Mouse (Mus musculus) left cerebral cortex, postnatal 25 days (tissue): ENCODE results near the gene Morn1. TPM values are rescaled to one million over a fixed set of nuclear protein-coding genes. Genes with fewer than 3 reads are reported as not detected.

Experiments used
- DNase-seq, 2 experiments: peaks; one replicate each; pipeline ENCODE4 v3.0.0; 2022; ENCODE audit warnings: low spot score in 2 of 2, mixed read lengths in 1 of 2
- intact Hi-C: fragments of 180-260 bp; cut with DNase I; formaldehyde crosslinking; loops from one replicate; pipeline ENCODE4 v1.15.1; 2025
- total RNA-seq, 2 experiments: library from RNA; stranded (reverse); gene quantifications; 2 replicates each; pipeline ENCODE4 v1.2.3; 2021

Morn1 gene
- total RNA-seq = 1 to 10 TPM; 8.6 to 9.7 TPM

DNA sequence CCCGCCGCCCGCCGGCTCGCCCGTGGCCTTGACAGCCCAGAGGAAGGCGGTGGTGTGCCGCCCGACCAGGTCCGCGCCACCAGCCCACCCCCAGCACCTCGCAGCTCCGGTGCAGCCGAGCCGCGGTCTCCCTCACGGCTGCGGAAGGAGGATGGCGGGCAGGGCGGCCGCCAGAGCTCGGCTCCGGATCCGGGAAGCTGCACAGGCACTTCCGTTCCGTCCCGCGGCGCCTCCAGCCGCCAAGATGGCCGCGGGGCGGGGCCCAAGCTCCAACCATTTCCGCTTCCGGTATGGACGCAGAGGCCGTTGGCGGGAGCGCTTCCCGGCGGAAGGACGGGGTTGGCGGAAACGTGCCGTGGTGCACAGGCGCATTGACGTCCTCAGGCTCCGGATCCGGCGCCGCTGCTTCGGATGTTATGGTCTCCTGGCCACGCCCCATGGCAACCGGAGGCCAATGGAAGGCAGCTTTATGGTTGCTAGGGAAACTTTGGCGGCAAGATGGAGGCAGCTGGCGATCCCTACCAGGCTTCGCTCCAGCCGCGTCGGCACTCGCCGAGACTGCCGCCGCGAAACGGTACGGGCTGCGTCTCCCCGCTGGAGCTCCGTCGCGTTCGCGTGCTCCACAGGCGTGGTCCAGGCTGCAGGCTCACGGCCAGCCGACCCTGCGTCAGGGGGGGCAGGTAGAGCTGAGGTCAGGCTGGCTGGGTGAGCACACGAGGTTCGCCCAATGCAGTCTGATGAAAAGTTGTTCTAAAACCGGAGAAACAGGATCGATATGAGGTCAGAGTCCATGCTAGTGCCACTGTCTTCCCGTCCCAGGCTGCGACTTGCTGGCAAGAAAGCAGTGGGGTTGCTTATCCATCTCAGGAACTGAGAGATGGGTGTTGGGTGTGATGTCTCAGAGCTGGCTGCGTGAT is at the start of gene Morn1, which contains the start of gene Rer1:
Gene Morn1, plus strand, starts transcription at position 470 of the 917 bp plus-strand sequence.
Gene Rer1, minus strand, starts transcription at position 275 of the 917 bp plus-strand sequence.
- intact Hi-C loops = no loop called here
- peak; percentile 100 for DNase-seq

DNA sequence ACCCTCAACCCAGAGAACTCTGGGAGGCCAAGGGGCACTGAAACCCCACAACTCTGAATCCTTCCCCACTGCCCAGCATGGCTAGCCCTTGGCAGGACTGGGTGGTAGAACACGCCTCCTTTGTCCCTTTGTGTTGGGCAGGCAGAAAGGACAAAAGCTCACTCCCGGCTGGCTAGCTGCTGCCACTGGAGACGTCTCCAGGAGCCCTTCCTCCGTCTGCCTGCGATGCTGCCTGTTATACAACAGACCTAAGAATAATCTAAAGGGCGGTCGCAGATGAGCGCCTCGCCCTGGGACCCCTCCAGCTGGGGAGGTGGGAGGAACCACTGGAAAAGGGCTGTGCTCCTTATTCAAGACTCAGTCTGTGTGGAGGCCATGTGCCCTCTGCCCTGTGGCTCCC is 46.2 kb upstream of the Morn1 start:
- peak; percentile 64 to 73 for DNase-seq
- intact Hi-C loops = no loop called here

DNA sequence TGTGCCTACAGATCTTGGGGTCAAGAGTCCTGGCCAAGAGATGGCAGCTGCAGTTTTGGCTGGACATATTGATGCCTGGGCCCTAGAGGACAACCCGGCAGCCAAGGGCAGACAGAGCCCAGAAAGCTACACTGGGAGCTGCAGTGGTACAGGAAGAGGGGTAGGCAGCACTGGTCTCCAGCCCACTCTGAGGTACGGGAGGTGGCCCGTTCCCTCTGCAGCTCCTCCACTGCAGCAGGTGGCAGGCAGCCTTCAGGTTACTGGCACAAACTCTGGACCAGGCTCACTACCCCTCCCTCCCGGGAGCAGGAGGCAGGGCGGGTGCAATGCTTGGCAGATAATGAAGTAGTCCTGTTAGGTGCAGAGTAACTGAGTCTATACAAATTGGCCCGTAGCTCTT is 45.7 kb upstream of the Morn1 start:
- intact Hi-C loops = no loop called here
- DNase-seq = no peak

DNA sequence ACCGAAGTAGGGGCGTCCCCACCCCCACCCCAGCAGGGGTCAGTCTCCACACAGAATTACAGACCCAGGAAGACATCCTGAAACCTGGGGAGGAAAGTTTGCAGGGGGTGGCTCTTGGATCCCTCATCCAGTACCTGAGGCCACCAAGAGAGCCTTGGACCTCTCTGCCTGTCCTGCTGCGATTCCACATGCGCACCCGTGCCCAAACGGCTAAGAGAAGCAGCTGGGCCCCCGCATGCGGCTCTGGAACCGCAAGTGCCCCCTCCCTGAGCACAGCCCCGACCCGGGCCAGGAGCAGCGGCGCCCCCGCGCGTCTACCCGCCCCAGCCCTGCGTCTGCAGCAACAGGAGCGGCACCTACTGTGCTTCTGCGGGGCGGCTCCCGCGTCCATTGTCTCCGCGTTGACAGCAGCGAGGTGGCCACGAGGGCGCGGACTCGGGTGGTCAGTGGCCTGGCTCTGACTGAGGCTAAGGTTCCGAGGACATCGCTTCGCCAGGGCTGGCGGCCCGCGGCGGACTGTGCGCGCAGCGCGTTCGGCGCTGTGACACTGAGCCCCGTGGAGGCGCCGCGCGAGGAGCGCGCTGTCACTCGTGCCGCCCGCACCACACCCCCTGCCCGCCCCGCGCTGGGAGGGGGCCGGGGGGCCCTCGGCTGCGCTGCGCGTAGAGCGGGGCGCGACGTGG is 43.6 kb upstream of the Morn1 start:
- DNase-seq = peak in 1 of 2 experiments; percentile 53
- intact Hi-C loops = no loop called here

DNA sequence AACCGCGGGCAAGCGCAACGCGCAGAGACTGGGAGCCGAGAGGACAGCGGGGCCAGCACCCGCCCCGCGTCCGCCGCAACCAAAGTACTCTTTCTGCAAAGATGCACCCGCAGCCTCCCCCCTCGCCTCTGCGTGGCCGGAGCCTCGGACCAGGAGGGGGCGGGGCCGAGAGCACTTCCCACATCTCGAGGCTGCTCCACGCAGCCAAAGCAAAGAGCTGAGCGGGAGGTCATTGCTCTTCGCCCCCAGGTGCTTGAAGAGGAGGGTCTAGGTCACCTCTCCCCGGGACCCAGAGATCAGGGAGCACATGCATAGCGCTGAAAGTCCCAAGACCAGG is 43.1 kb upstream of the Morn1 start:
- intact Hi-C loops = no loop called here
- no peak for DNase-seq

DNA sequence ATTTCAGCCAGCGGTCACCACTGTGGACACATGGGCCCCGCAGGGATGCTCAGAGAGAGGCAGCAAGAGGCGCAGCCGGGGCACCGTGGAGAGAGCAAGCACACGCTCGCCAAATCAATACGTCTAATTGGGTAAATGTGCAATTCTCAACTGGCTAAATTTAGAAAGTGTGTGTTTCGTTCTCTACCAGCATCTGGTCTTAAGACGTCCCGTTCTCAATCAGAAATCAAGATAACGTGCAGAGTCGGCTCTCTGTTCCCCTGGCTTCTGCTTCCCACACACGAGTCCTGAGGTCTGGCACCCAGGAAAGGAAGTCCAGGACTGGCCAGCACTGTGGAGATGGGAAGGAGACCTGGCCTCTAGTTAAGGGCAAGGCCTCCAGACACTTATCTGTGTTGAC is 39.7 kb upstream of the Morn1 start:
- intact Hi-C loops = no loop called here
- DNase-seq = no peak

DNA sequence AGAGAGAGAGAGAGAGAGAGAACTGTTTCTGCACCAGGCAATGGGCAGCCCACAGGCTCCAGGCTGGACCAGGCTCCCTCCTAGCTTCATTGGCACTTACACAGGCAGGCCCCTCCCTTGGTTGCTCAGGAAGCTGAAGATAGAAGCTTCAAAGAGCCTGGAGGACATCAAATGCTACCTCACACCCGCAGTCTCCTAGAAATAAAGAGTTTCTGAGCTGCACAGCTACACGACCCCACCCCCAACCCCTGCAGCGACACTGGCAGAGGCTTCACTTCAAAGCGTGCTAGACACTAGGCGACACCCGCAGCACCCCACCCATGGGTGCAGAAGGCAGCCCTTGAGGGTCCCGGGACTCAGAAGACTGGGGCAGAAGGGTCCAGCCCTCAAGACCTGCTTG is 36.3 kb upstream of the Morn1 start:
- no peak for DNase-seq
- intact Hi-C loops = loop anchor here (5.0 kb wide), 1 partner anchor 33 kb away; no protein-coding TSS in a partner anchor

DNA sequence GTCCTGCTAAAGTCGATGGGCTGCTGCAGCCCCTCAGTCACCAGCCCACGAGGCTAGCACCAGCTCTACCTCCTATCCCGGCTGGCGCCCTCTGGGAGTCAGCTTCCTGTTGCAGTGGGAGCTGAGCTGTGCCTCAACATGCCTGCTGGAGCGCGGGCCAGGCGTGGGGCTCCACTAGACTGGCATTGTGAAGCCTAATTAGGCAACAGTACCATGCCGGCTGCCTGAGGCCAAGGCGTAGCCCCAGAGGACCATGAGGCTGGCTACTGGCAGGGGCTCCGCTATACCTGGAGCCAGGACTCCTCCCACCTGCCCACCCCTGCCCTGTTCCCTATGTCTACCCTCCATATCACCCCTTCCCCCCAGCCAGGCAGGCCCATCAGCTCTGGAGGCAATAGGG is 29.7 kb upstream of the Morn1 start, which contains the start of gene Plch2:
Gene Plch2, minus strand, starts transcription at position 61 of the 400 bp plus-strand sequence.
- no peak for DNase-seq
- intact Hi-C loops = no loop called here

DNA sequence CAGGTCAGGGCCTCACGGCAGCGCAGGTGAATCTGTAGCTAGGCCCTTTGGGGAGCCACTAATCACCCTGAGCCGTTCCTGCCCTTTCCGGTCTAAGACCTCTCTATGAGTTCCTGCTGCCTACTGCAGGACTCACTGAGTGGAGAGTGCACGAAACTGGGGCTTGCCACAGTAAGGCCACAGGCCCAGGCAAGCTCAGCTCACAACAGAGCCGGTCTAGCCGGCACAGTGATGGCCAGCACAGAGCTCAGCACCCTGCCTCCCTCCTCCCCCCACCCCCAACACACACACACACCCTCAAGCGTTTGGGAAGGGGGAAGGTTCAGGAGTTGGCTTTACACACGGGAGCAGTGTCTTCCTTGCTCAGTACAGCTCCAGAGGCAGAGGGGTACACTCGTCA is 28.1 kb upstream of the Morn1 start:
- intact Hi-C loops = no loop called here
- DNase-seq = no peak

DNA sequence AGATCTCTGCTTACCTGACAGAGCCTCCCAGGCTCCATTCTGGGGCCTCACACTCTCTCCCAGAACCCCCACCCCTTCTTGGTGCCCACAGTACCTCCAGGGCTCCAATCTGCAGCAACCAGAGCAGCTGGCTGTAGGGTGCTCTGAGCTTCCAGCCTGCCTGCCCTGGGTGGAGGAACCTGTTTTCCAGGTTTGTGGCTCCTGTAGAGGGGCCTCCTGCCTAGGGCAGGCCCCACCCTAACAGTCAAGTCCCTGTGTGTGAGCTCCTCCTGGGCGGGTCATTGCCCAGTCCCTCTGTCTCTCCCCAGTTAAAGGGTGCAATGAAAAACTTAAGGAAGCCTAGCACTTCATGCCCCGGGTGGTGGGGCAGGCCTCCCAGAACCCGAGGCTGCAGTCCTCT is 22.5 kb upstream of the Morn1 start:
- intact Hi-C loops = no loop called here

DNA sequence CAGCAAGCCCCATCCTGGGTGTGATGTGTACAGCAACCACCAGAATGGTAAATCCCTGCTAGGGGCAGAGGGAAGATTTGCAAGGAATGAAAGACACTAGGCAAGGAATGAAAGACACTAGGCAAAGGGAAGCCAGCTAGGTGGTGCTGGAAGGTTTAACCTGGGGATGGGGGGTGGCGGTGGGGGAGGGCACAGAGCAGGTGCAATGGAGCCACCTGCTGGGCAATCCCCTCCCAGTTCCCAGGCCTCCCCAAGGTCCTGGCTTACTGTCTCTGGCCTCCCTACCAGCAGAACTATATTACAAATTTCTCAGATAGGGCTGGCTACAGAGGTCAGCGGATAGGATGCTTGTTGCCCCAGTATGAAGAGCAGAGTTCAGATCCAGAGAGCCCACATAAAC is 21.9 kb upstream of the Morn1 start:
- intact Hi-C loops = no loop called here
- no peak for DNase-seq

More for the DNA sequence above, 22.5 kb upstream of the Morn1 start:
- DNase-seq = no peak

DNA sequence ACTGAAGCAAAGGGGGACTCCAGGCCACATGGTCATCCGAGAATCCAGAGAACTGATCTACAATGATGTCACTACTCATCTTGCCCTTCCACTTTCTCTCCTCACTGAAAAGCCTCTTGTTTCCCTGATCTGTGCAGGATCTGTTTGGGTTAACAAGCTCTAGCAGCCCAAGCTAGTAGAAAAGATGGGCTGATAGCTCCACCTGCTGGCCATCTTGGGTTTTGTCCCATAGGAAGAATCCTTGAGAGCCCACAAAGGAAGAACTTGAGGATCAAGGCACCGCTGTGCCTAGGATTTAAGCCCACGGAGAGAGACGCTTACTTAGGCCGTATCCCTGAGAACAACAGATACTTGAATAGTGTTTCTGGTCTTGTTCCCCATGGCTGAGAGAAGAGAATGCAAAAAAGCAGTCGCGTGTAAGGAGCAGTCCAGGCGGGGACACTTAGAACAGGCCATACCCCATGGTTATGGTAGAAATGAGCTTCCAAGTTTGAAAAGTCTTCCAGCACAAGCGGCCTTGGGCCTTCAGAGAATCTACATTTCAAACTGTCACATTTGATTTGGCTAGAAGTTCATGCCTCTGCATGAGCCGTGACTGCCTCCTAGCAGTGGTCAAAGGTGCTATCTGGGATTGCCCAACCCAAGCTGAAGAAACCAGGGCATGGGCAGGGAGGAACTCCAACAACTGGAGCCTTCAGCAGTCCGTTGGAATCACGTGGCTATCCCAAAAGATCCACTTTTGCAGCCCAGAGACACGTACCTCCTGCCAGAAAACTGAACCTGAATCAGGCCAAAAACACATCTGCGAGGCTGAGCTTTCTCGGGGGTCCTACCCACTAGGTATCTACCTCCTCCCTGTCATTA is 20.2 kb upstream of the Morn1 start:
- DNase-seq = peak; percentile 90 to 97
- intact Hi-C loops = loop anchor here (1.0 kb wide), 3 partner anchors 85 to 188 kb away; partner anchors contain the start of gene Pank4

DNA sequence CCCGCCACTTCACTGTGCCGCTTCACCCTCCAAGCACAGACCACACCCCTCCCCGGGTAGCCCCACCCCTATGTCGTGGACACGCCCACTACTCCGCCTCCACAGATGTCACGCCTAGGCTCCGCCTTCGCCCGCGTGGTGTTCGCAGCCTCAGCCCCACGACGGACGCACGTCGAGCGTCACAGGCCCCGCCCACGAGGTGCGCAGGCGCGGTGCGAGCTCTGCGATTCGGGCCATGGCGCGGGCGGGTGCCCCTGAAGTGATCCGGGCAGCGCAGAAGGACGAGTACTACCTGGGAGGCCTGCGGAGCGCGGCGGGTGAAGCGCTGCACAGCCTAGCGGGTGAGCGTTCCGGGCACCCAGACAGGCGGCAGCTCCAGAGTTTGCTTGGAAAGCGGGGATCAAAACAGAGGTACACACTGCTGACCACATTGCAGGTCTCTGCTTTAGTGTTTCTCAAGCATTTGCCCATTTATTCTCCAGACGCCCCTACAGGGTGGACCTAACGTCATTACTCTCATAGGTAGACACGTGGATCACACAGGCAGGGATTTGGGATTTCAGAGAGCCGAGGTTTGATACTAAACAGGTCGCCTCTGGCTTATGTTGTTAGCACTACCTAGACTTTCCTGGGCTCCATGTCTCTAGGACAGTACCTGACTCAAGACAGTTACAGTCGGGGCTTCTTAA is 19.4 kb upstream of the Morn1 start, which contains the start of gene Pex10:
Gene Pex10, plus strand, starts transcription at position 183 of the 689 bp plus-strand sequence.
- intact Hi-C loops = loop anchor here (1.0 kb wide), 3 partner anchors 86 to 189 kb away; partner anchors contain the start of gene Pank4
- DNase-seq = peak; percentile 96 to 98

DNA sequence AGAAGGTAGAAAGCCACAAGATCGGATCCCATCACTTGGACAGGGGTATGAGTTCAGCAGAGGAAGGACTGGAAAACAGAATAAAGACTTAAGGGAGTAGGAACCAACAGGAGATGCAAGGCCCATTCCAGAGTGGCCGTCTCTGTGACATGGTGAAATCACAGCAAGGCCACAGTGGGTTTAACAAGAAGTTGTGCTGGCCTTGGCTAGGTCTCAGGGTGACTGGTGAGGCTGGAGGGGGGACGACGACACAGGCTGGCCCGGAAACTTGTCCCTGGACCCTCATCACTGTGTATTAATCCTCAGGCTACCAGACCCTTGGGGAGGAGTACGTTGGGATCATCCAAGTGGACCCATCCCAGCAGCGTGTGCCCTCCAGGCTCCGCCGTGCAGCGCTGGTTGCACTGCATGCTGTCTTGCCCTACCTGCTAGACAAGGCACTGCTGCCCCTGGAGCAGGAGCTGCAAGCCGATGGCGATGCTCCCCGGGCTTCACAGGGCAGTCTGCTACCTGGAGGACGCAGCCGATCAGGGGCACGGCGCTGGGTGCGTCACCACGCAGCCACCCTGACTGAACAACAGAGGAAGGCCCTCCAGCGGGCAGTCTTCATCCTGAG is 17.9 kb upstream of the Morn1 start:
- intact Hi-C loops = no loop called here
- DNase-seq = no peak

DNA sequence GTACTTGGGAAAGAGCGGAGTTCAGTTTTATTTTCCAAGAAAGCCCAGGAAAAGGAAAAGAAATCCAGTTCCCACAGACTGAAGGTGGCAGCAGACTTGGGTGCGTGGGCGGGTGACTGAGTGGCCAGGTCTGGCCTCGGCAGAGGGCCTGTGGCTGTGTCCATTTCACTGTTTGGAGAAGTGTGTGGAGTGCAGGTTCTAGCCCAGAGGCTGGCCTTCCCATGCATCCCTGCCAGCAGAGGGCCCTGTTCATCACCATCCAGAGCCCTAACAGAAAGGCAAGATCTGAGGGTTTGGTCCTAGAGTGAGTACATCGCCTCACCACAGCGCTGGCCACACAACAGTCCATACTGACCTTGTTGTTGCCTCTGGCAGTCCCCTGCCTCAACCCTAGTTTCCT is 17.2 kb upstream of the Morn1 start:
- intact Hi-C loops = no loop called here
- peak; percentile 36 to 50 for DNase-seq

DNA sequence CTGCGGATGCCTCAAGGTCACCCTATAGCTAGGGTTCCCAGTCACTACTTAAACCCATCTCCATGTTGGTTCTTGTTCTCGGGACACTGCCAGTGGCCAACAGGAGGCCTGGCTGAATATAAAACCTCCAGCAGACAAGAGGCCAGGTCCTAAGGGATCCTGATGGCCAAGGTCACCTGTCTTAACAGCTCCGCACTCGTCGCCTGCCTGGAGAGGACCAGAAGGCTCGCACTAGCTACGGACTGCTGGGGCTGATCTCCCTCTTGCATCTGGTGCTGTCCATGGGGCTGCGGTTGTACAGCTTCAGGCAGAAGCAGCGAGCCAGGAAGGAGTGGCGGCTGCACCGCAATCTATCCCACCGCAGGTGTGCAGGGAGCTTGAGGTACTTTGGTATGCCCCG is 16.2 kb upstream of the Morn1 start:
- intact Hi-C loops = no loop called here
- no peak for DNase-seq

DNA sequence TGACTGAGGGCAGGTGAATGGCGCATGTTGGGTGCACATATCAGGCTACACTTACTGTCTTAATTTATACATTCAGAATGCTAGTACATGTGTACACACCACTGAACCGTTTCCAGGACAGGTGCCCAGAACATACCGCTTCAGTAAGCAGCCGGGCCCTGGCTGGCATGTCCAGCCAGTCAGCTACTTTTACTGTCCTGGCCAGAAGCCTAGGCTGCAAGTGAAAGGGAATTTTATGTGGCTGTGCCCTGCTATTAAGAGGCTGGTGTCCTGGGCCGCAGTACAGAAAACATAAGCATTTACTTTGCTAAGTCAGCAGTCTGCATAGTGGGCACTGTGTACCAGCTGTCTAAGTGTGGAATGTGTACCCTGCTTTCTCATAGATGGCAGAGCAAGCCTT is 15.5 kb upstream of the Morn1 start:
- intact Hi-C loops = no loop called here
- no peak for DNase-seq

DNA sequence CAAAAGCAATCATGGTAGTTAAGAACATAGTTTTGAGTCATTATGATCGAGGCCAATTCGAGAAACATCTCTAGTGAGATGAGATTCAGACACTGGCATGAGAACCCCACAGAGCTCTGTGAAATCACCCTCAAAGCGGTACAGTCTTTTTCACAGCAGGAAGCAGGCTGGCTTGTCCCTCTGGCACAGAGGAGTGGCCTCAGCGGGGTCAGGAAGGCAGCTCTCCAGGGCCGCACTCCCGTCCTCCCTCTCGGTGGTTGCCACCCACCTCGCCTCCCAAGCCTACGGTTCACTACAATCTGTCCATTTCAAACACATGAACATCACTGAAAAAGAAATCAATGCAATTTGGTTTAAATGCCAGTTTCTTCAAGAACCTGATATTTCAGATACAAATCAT is 12.0 kb upstream of the Morn1 start:
- no peak for DNase-seq
- intact Hi-C loops = no loop called here

DNA sequence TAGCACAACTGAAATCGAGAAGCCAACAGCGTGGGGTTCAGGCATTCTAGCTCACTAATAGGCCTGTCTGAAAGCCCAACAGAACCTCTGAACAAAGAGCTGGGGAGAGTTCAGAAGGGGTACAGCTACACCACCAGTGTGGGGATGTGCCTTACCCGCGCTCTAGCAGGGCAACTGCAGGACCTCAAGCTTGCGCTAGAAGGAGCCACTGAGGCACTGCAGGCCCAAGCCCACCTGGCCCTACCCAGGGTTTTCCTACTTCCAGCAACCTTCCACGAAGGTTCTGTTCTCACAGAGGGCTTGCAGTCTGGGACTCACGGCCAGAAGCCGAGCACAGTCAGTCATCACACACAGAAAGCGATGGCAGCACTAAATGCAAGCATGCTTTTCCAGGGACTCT is 11.2 kb upstream of the Morn1 start:
- intact Hi-C loops = no loop called here
- no peak for DNase-seq
